Mouse (Mus musculus): ENCODE measurements around the gene Lmna.

Lmna gene

GRCm38 (mm10) chr3:88520078-88520477 lies 10.3 kb upstream of the Lmna start:
- DNase-seq, result no peak

- DNase-seq, result no peak
Observed at GRCm38 (mm10) chr3:88518411-88518810, 8.7 kb upstream of the Lmna start.

GRCm38 (mm10) chr3:88516407-88516806 lies 6.7 kb upstream of the Lmna start:
- no peak for DNase-seq

GRCm38 (mm10) chr3:88515095-88515386 lies 5.3 kb upstream of the Lmna start:
- DNase-seq, result no peak

- DNase-seq, result no peak
Observed at GRCm38 (mm10) chr3:88514231-88515094, 4.7 kb upstream of the Lmna start.

- DNase-seq, result no peak
Observed at GRCm38 (mm10) chr3:88513546-88514115, 3.9 kb upstream of the Lmna start.

GRCm38 (mm10) chr3:88512896-88513545 lies 3.3 kb upstream of the Lmna start:
- DNase-seq, result no peak

- DNase-seq, result no peak
Observed at GRCm38 (mm10) chr3:88512141-88512895, 2.6 kb upstream of the Lmna start.

GRCm38 (mm10) chr3:88511559-88511958 lies 1.8 kb upstream of the Lmna start:
- DNase-seq, result no peak

- DNase-seq, result no peak
Observed at GRCm38 (mm10) chr3:88510421-88511289, 899 bp upstream of the Lmna start.

GRCm38 (mm10) chr3:88509250-88509649 lies 506 bp downstream of the Lmna start:
- DNase-seq, result no peak

GRCm38 (mm10) chr3:88505765-88506164 lies 4.0 kb downstream of the Lmna start:
- no peak for DNase-seq

- DNase-seq, result no peak
Observed at GRCm38 (mm10) chr3:88505081-88505480, 4.7 kb downstream of the Lmna start.

GRCm38 (mm10) chr3:88503881-88504746 lies 5.6 kb downstream of the Lmna start:
- no peak for DNase-seq

GRCm38 (mm10) chr3:88503505-88503863 lies 6.3 kb downstream of the Lmna start:
- no peak for DNase-seq

GRCm38 (mm10) chr3:88502641-88503504 lies 6.9 kb downstream of the Lmna start:
- DNase-seq, result peak; percentile 92 to 95

- DNase-seq, result peak in 1 of 2 experiments; percentile 49
Observed at GRCm38 (mm10) chr3:88502031-88502571, 7.7 kb downstream of the Lmna start.

GRCm38 (mm10) chr3:88501366-88502030 lies 8.3 kb downstream of the Lmna start:
- DNase-seq, result no peak

GRCm38 (mm10) chr3:88500655-88501365 lies 8.9 kb downstream of the Lmna start:
- no peak for DNase-seq
